Mouse (Mus musculus): ENCODE results near the gene Tma7. TPM values are rescaled to one million over a fixed set of nuclear protein-coding genes. Genes with fewer than 3 reads are reported as not detected.

Gene Tma7
- total RNA-seq, 2 experiments from 2014 or later = 243 to 255 TPM

DNA sequence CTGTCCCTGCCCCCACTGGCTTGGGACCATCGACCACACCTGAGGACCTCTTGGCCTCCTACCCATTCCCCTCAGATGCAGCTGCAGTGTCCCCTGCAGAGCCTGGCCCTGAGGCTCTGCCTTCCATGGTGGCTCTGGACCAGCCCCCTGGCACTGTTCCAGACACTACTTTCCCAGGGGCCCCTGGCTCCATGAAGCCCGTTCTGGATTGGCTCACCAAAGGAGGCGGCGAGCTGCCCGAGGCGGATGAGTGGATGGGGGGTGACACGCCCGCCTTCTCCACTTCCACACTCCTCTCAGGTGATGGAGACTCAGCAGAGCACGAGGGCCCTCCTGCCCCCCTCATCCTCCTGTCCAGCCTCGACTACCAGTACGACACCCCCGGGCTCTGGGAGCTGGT, 22.6 kb upstream of the Tma7 start:
- DNase-seq (ENCODE audit: low spot score) = no peak
- intact Hi-C loops (cut with DNase I) = no loop called here

DNA sequence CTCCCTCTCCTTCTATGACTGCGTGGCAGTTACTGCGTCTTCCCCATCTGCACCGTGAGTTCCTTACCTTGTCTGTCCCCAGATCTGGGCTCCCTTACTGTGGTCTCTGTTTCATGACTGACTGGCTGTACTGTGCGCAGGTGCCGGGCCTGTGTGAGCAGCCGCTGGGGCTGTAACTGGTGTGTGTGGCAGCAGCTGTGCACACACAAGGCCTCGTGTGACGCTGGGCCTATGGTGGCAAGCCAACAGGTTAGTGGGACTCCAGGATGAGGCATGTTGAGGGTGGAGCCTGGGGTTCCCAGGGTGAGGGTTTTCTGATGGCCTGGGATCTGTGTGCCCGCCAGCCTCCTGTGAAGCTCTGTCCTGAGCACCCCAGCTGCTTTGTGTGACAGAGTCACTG, 21.7 kb upstream of the Tma7 start:
- intact Hi-C loops (cut with DNase I) = no loop called here
- no peak for DNase-seq (ENCODE audit: low spot score)

DNA sequence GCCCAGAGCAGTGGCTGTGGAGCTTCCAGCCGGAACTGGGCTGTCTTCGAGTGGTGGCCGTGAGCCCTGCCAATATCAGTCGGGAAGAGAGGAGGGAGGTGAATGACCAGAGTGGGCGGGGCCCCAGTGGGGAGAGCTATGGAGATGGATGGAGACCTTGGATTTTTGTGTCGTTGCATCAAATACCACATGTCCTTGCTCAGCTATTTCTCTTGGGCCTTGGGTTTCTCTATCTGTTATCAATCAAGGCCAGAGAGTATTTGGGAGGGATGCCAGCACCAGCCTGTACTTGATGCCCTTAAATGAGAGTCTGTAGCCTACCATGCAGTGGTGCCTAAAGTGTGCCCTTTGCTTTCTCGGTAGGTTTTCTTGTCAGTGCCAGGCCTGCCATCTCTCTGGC, 20.9 kb upstream of the Tma7 start:
- intact Hi-C loops (cut with DNase I) = no loop called here
- DNase-seq (ENCODE audit: low spot score) = no peak

DNA sequence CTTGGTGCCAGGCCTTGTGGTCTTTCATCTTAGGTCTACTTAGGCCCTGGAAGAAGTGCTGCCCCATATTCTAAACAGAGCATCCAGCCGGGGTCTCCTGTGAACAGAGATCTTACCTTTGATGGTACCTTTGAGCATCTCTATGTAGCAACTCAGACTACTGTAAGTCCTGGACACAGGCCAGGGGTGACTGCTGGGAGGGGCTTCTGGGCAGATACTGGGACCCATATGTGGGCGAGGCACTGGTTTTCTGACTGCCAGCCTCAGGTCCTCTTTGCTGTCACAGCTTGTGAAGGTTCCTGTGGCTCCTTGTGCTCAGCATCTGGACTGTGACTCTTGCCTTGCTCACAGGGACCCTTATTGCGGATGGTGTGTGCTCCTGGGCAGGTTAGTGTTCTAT, 20.2 kb upstream of the Tma7 start:
- intact Hi-C loops (cut with DNase I) = no loop called here
- DNase-seq (ENCODE audit: low spot score) = no peak

DNA sequence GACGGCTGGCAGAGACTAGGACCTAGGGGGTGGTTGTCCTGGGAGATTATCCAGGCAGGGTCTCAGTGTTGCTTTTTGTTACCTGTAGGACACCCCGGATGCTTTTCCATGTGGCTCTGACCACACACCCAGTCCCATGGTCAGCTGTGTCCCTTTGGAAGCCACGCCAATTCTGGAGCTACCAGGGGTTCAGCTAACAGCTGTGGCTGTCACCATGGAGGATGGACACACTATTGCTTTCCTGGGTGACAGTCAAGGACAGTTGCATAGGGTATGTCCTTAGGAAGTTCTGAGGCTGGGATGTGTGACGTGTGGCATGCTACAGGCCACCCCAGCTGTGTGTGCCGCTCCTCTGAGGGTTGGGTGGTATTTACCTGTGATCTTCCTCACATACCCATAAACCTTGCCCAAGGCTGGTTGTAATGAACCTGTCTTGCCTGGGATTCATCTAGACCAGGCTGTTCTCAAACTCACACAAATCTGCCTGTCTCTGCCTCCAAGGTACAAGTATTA, 19.6 kb upstream of the Tma7 start:
- no peak for DNase-seq (ENCODE audit: low spot score)
- intact Hi-C loops (cut with DNase I) = no loop called here

DNA sequence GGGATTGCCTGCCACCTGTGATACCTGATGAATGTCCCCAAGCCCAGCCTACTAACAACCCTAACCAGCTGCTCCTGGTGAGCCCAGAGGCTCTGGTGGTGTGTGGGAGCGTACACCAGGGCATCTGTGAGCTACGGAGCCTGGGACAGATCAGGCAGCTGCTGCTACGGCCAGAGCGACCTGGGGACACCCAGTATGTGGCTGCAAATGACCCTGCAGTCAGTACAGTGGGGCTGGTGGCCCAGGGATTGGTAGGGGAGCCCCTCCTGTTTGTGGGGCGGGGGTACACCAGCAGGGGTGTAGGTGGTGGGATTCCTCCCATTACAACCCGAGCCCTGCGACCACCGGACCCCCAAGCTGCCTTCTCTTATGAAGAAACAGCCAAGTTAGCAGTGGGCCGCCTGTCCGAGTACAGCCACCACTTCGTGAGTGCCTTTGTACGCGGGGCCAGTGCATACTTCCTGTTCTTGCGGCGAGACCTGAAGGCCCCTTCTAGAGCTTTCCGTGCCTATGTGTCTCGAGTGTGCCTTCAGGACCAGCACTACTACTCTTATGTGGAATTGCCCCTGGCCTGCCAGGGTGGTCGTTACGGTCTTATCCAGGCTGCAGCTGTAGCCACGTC, 18.0 kb upstream of the Tma7 start:
- intact Hi-C loops (cut with DNase I) = no loop called here
- no peak for DNase-seq (ENCODE audit: low spot score)

DNA sequence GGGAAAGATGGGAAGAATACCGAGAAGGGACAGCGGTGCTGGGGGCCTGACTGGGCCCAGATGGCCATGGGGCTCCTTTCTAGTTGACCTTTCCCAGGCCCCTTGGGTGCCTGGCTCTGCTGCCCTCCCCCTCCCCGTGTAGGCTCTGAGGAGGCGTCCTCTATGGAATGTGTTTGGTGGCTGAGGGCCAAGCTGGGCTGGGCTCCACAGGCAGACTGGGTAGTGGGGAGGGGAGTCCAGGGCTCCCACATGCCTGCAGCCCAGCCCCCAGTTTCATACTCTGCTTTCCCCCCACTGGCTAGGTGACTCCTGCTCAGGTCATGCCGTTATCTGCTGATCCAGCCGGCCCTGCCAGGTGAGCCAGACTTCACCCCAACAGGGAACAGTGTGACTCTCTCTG, 16.6 kb upstream of the Tma7 start:
- no peak for DNase-seq (ENCODE audit: low spot score)
- intact Hi-C loops (cut with DNase I) = no loop called here

DNA sequence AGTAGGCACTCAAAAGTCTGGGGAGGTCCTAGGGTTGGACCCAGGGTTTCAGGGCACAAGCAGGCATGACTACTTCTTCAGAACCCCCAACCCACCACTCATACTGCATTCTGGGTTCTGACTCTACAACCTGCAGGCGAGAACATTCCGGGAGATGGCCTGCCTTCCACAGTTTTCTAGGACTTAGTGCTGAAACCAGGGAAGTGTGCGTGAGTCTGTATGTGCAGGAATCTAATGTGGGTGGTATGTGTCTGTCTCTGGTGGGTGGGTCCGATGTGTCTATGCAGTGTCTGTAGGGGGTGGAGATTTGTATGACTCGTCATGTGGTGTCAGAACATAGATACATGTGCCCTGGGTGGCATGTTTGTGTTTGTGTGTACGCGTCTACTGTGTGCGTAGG, 16.0 kb upstream of the Tma7 start:
- intact Hi-C loops (cut with DNase I) = no loop called here
- DNase-seq (ENCODE audit: low spot score) = no peak

DNA sequence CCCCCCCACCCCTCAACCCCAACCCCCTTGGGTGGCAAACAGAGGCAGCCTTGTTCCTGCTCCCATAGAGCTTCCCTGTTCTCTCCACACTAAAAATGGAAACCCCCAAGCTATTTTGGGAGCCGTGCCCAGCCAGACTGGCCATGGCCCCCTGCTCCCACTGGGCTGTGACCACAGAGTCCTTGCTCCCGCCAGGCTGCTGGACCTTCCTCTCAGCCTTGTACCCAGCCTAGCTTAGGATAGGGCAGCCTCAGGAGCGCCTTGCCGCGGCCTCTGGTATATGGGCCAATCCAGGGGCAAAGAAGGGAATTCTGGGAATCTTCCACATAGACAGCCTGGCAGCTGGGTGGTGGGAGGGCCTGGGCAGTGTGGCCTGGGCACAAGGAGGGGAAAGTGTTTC, 15.4 kb upstream of the Tma7 start:
- DNase-seq (ENCODE audit: low spot score) = peak; percentile 28
- intact Hi-C loops (cut with DNase I) = no loop called here

DNA sequence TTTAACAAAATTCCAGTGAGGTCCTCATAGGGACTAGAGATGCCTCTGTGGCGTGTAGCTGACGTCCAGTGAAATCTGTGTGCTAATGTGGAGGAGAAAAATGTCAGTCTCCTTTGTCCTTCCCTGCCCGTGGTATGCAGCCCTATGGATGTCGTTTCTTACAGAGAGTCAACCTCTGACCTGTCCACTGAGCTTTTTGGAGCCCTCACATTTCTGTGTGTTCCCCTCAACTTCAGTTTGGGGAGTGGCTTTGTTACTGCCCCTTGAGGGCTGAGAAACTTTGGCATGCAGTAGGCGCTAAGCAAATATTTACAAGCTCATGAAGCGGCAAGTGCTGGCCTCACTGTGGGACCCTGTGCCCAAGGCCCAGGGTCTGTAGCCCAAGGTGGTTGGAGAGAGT, 14.9 kb upstream of the Tma7 start:
- intact Hi-C loops (cut with DNase I) = no loop called here

DNA sequence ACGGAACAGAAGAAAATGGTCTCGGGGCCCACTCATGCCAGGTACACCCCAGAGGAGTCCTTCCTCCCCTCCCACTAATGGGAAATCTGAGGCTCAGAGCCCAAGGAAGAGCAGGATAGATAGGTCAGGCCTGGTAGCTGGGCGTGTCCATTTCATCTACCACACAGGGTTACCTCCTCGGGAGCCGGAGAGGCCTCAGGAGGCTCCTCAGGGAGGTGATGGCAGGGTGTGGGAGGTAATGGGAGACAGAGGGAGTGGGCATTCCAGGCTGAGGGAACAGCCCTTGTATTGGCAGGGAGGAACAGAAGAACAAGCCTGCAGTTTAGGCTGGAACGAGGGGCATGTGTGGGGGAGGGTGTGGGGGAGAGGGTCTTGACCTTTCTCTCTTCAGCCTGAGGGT, 14.5 kb upstream of the Tma7 start:
- intact Hi-C loops (cut with DNase I) = no loop called here
- DNase-seq (ENCODE audit: low spot score) = no peak

More for the DNA sequence above, 14.9 kb upstream of the Tma7 start:
- no peak for DNase-seq (ENCODE audit: low spot score)

DNA sequence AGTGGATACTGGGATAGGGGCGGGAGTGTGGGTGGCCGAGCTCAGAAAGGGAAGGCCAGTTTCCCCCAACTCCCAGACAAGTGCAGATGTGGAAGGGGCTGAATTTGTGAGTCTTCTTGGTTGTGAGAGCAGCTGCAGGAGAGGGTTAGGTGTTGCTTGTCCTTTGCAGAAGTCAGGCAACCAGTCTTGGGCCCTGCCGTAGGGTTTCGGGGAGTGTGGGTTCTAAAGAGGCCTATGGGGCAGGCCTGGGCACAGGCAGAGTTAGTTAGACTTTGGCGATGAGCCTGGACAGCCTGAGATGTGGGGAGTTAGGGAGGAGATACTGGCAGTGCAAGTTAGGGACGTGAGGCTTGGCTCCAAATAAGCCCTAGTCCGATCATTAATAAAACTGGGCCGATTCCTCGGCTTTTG, 13.9 kb upstream of the Tma7 start:
- intact Hi-C loops (cut with DNase I) = no loop called here
- DNase-seq (ENCODE audit: low spot score) = no peak

DNA sequence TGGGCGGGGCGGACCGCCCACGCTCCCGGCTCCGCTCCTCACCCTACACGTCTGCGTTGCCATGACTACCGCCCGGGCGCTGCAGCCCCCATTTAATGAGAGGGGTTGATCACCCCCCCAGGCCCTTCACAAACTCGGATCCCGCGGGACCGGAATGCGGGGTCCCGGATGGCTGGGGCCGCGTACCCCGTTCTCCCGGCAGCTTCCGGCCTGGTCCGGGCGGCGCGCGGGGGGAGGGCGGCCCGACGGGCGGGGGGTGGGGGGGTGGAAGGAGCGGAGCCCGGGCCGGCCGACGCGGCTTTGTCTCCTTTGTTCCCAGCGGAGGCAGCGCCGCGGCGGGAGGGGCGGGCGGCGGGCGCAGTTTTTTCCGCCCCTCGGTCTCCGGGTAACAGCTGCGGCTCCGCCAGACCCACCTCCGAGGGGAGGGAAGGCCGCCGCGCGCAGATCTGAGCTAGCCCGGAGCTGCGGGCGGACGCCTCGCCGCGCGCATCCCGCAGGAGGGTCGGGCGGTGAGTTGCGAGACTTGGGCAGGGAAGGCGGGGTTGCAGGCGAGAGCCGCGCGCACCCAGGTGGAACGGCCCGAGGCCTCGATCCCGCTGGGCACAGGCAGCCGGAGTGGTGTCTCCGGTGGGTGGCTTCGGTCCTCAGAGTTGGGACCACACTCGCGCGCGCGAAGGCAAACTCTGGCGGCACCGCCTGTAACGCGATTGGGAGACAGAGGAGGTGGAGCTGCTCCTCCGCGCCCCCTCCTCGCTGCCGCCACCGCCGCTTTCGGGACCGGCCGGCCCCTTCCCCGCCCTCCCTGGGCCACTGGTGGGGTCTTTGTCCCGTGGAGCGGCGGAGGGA, 13.0 kb upstream of the Tma7 start, which contains the start of gene Plxnb1:
Gene Plxnb1 (plus strand): TSS at position 253 of the 846 bp plus-strand sequence.
- DNase-seq (ENCODE audit: low spot score) = peak; percentile 40
- intact Hi-C loops (cut with DNase I) = no loop called here

DNA sequence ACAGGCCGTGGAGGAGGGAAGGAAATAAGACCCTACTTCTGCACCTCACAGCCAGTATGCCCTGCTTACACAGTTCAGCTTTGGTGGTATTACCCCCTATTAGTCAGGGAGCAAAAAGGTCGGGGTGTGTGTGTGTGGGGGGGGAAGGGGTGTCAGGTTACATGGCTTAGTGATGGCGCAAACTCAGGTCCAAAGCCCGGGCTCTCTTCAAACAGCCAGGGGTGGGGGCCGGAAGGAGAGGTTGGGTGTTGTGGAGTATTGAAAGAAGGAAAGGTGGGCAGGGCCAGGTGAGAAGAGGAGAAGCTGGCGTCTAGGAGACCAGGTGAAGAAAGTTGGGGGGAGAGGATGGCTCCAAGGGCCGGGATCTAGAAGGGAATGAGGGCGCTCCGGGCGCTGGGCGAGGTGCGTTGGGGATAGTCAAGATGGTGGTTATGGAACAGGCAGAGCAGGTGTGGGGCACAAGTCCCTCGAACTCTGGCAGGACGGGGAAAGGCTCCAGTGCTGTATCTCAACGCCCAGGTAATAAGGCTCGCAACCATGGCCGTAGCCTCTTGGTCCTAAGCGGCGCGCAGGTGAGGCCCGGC, 12.3 kb upstream of the Tma7 start:
- DNase-seq (ENCODE audit: low spot score) = no peak
- intact Hi-C loops (cut with DNase I) = no loop called here

DNA sequence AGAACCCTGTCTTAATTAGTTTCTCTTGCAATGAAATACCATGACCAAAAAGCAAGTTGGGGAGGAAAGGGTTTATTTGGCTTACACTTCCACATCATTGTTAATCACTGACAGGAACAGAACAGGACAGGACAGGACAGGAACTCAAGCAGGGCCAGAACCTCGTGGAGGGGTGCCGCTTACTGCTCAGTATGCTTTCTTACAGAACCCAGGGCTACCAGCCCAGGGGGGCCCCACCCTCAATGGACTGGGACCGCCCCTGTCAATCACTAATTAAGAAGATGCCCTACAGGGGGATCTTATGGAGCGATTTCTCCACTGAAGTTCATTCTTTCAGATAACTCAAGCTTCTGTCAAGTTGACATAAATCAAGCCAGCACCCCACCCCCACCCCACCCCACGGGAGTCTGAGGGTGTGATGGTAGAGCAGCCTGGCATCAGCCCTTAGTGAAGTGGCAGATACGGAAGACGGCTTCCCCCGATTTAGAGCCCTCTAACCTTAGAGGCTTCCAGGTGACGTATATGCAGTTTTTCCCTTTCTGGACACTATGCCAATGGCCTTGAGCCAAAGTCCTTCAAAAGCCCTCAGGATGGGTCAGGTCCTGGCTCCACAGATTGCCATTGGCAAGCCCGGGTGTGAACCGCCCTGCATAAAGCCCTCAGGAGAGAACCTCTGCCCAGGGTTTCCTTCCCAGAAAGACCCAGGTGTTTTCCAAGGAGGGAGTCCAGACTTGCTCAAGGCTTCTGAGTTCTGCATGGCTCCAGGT, 11.6 kb upstream of the Tma7 start:
- DNase-seq (ENCODE audit: low spot score) = no peak
- intact Hi-C loops (cut with DNase I) = no loop called here

DNA sequence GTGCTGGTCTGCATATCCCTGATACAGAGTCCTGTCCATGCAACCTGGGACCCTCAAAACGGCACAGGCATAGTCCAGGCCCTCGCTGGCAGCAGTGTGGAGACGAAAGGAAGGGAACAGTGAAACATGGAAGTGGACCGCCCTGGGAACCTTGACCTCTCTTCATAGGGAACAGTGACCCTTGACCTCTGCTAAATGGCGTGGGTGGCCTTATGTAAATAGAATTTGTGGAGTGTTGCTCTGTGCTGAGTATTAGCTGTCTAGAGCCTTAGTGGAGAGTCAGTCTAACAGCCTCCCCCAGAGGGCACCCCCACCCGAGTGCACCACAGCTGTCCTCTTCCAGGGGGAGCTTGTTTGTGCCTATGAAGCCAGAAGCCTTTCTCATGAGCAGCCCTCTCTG, 10.4 kb upstream of the Tma7 start:
- no peak for DNase-seq (ENCODE audit: low spot score)
- intact Hi-C loops (cut with DNase I) = no loop called here

DNA sequence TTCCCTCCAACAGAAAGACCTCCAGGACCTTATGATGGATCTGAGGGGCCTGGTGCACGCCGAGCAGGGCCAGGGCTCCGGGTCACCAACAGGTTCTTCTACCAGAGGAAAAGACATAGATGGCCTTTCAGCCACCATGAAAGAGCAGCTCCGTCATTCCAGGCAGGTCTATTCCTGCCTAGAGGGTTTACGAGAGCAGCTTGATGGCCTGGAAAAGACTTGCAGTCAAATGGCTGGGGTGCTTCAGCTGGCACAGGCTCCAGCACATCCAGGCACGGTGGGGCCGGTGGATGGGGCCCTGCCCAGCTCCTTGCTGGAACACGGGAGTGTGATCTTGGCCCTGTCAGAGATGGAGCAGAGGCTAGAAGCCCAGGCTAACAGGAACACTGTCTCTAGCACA, 9.4 kb upstream of the Tma7 start:
- no peak for DNase-seq (ENCODE audit: low spot score)
- intact Hi-C loops (cut with DNase I) = no loop called here

DNA sequence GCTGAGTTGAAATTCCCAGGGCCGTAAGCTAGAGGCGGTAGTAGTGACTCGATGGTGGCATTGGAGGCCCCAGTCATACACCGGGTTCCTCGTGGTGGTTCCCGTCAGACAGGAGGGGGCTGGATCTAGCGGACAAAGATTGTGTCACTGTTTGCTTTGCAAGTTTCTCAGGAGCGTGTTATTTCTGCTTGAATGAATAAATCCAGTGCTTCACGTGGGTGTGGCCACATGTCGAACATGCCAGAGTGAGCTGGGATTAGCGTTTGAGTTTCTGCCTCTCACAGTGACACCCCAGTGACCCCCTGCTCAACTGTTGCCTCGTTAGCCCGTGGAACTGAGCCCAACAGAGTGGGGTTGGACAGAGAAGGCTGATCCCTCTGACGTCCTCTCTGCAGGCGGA, 8.1 kb upstream of the Tma7 start:
- intact Hi-C loops (cut with DNase I) = no loop called here
- no peak for DNase-seq (ENCODE audit: low spot score)

DNA sequence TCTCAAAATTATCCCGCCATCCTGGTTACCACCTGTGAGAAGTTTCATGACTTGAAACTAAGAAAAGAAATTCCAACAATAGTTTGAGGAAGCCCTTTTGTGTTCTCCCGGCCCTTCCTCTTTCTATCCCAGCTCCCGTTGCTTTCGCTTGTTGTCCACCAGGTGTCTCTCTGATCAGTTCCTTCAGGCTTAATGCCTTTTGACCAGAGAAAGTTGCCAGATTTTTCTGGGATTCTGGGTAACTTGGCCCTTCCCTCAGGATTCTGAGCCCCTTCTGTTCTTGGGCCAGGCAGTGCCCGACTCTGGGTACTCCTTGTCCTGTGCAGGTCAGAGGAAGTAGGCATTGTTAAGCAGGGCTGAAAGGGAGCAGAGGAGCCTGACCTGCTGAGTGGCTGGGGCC, 5.6 kb upstream of the Tma7 start:
- no peak for DNase-seq (ENCODE audit: low spot score)
- intact Hi-C loops (cut with DNase I) = loop anchor here (1.0 kb wide), 1 partner anchor 33 kb away; no protein-coding TSS in a partner anchor

DNA sequence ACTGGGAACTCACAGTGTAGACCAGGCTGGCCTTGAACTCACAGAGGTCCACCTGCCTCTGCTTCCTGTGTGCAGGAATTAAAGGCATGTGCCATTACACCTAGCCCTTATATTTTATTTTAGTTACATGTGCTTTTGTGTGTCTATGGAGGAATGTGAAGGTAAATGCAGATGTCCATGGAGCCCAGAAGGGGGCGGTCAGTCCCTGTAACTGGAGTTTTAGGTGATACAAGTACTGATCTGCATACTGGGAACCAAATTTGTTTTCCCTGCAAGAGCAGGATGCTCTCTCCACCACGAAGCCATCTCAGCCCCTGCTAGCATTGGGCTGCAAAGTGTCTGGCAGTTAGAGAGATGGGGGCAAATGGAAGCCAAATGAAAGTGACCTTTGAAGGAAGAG, 2.5 kb upstream of the Tma7 start:
- intact Hi-C loops (cut with DNase I) = no loop called here
- DNase-seq (ENCODE audit: low spot score) = no peak

Data from heart, postnatal 25 days (tissue).